In the genomic region with DNA sequence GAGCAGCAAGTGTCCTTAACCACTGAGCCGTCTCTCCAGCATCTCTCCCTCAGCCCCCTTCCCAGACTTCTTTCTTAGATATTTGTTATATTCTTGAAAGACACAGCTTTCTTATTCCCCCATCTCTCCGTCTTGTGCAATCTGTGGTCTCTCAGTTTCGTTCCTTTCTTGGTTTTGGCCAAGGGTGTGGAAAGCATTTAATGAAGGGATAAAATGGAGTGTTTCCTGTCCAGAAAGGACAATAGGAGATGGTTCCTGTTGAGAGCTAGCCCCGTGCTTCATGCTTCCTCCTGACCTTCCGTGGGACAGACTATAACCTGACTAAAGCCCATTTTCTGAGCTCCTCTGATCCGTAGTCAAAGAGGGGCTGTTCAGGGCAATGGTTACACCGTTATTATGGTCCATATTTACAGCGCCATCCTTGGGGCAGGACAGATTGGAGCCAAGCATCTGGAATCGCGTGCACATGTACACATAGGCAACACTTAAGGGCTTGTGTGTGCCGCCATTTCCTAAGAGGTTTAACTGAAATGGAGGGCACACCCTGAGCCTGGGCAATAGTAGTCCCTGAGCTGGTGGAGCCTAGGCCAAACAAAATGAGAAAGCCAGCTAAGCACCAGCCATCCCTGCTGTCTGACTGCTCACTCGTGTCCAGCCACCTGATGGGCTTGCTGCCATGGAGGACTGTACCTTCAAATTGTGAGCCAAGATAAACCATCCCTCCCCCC, we compare ENCODE assay signal across 18 mouse cellular contexts. TPM values are rescaled to one million over a fixed set of nuclear protein-coding genes. Genes with fewer than 3 reads are reported as not detected.
DNase-seq lines count a peak whose midpoint lies in the region; ATAC-seq and TF ChIP-seq lines count a peak whose summit lies in the region.
"Had no signal": no experiment of that assay in that cellular context is flagged by ENCODE, and none has a peak within 500 bp of the region (broad histone marks: within the 10 kb centered on the region; RNA-seq: fewer than 3 reads in every experiment).

No protein-coding gene starts in this region.

- H3K9ac ChIP-seq in forebrain, embryonic 13.5 days: no peak overlapping the region
- H3K9ac ChIP-seq in forebrain, embryonic 12.5 days: no peak overlapping the region
- no peak overlapping the region for H3K9ac ChIP-seq in kidney, embryonic 15.5 days
- H3K9ac ChIP-seq in kidney, embryonic 16.5 days (replicated peaks; ENCODE audit: low read length): no peak overlapping the region
- H3K9ac ChIP-seq in midbrain, embryonic 15.5 days: no peak overlapping the region
- no peak overlapping the region for H3K9ac ChIP-seq in midbrain, embryonic 14.5 days (replicated peaks; ENCODE audit: low read length)
- H3K9ac ChIP-seq in stomach, postnatal 0 days (ENCODE audit: low read length): no peak overlapping the region
- H3K9ac ChIP-seq: embryonic facial prominence, embryonic 13.5 days; liver, embryonic 15.5 days had no signal

- no peak overlapping the region for H3K4me2 ChIP-seq in forebrain, embryonic 13.5 days
- H3K4me2 ChIP-seq in forebrain, embryonic 12.5 days: no peak overlapping the region
- H3K4me2 ChIP-seq in kidney, embryonic 15.5 days: no peak overlapping the region
- H3K4me2 ChIP-seq in kidney, embryonic 16.5 days (replicated peaks; ENCODE audit: low read depth, low read length): no peak overlapping the region
- H3K4me2 ChIP-seq in midbrain, embryonic 15.5 days: no peak overlapping the region
- H3K4me2 ChIP-seq in midbrain, embryonic 14.5 days (ENCODE audit: low read length): no peak overlapping the region
- no peak overlapping the region for H3K4me2 ChIP-seq in stomach, postnatal 0 days (replicated peaks; ENCODE audit: low read depth)
- H3K4me2 ChIP-seq: embryonic facial prominence, embryonic 13.5 days; liver, embryonic 15.5 days had no signal

- DNase-seq in midbrain, embryonic 14.5 days: no peak
- no peak for DNase-seq in stomach, postnatal 0 days (ENCODE audit: low spot score)
- DNase-seq: gastrocnemius, postnatal 10 days; right cerebral cortex, postnatal 25 days; thymus, postnatal 4 days had no signal

- 0 out of 2 replicates have a peak, but pooled peaks cover 5% of the 10 kb centered on the region for H3K4me1 ChIP-seq in forebrain, embryonic 13.5 days
- H3K4me1 ChIP-seq in forebrain, embryonic 12.5 days: no peaks in the 10 kb centered on the region
- H3K4me1 ChIP-seq in kidney, embryonic 15.5 days: 0 out of 2 replicates have a peak, but pooled peaks cover 3% of the 10 kb centered on the region
- no peaks in the 10 kb centered on the region for H3K4me1 ChIP-seq in kidney, embryonic 16.5 days (ENCODE audit: insufficient read depth, low read length)
- no peaks in the 10 kb centered on the region for H3K4me1 ChIP-seq in midbrain, embryonic 15.5 days
- no peaks in the 10 kb centered on the region for H3K4me1 ChIP-seq in midbrain, embryonic 14.5 days (ENCODE audit: control insufficient read depth, insufficient read depth, low read length)
- H3K4me1 ChIP-seq in stomach, postnatal 0 days (replicated peaks; ENCODE audit: control insufficient read depth, insufficient read depth): no peaks in the 10 kb centered on the region
- H3K4me1 ChIP-seq: embryonic facial prominence, embryonic 13.5 days had no signal

- no peak for TF ChIP-seq CTCF in stomach, postnatal 0 days (IDR thresholded peaks at IDR 0.05; ENCODE audit: low read depth)

- H3K36me3 ChIP-seq in forebrain, embryonic 13.5 days (ENCODE audit: poor library complexity, severe bottlenecking): peaks cover 24% of the 10 kb centered on the region
- peaks cover 16% of the 10 kb centered on the region for H3K36me3 ChIP-seq in forebrain, embryonic 12.5 days (replicated peaks)
- peaks cover 24% of the 10 kb centered on the region for H3K36me3 ChIP-seq in kidney, embryonic 15.5 days
- peaks cover 22% of the 10 kb centered on the region for H3K36me3 ChIP-seq in kidney, embryonic 16.5 days (ENCODE audit: insufficient read depth, low read length)
- no peaks in the 10 kb centered on the region; the same call in 1 of the 2 replicates for H3K36me3 ChIP-seq in midbrain, embryonic 15.5 days (replicated peaks)
- H3K36me3 ChIP-seq in midbrain, embryonic 14.5 days (ENCODE audit: control insufficient read depth, insufficient read depth, low read length): peaks cover 36% of the 10 kb centered on the region
- peaks cover 11% of the 10 kb centered on the region for H3K36me3 ChIP-seq in stomach, postnatal 0 days (ENCODE audit: control insufficient read depth, insufficient read depth, low read length)

- peak; percentile 51; the same call in 1 of the 2 replicates for ATAC-seq in forebrain, embryonic 13.5 days
- no peak for ATAC-seq in forebrain, embryonic 12.5 days (ENCODE audit: low FRiP score)
- 0 out of 2 replicates have a peak, but pooled peaks have one; percentile 15 for ATAC-seq in kidney, embryonic 15.5 days (replicated peaks; ENCODE audit: low FRiP score)
- ATAC-seq in kidney, embryonic 16.5 days (ENCODE audit: low FRiP score, low TSS enrichment): no peak
- ATAC-seq in midbrain, embryonic 15.5 days (replicated peaks): 0 out of 2 replicates have a peak, but pooled peaks have one; percentile 19
- ATAC-seq in midbrain, embryonic 14.5 days (ENCODE audit: low FRiP score, low TSS enrichment): no peak
- ATAC-seq in stomach, postnatal 0 days (ENCODE audit: low FRiP score, low TSS enrichment): peak; percentile 22; the same call in 1 of the 2 replicates
- no peak; the same call in 1 of the 2 replicates for ATAC-seq in megakaryocyte-erythroid progenitor cell, adult 5-6 weeks (replicated peaks; ENCODE audit: low FRiP score, low TSS enrichment, poor library complexity, severe bottlenecking)

- no peak overlapping the region for H3K4me3 ChIP-seq in forebrain, embryonic 13.5 days
- H3K4me3 ChIP-seq in forebrain, embryonic 12.5 days (replicated peaks): no peak overlapping the region
- no peak overlapping the region for H3K4me3 ChIP-seq in kidney, embryonic 15.5 days (replicated peaks)
- H3K4me3 ChIP-seq in kidney, embryonic 16.5 days (ENCODE audit: low read length): no peak overlapping the region
- no peak overlapping the region for H3K4me3 ChIP-seq in midbrain, embryonic 15.5 days
- no peak overlapping the region for H3K4me3 ChIP-seq in midbrain, embryonic 14.5 days (replicated peaks; ENCODE audit: low read depth, low read length)
- H3K4me3 ChIP-seq in stomach, postnatal 0 days (ENCODE audit: low read depth, low read length): no peak overlapping the region
- H3K4me3 ChIP-seq: embryonic facial prominence, embryonic 13.5 days; layer of hippocampus, adult 2 months; left cerebral cortex, adult 2 months; liver, embryonic 15.5 days; myocyte had no signal

- 85% methylated on average over 12 of the region's 12 CpGs for WGBS in forebrain, embryonic 13.5 days
- WGBS in forebrain, embryonic 12.5 days: 87% methylated on average over 12 of the region's 12 CpGs
- 76% methylated on average over 12 of the region's 12 CpGs for WGBS in kidney, embryonic 15.5 days
- WGBS in kidney, embryonic 16.5 days: 80% methylated on average over 12 of the region's 12 CpGs
- 82% methylated on average over 12 of the region's 12 CpGs for WGBS in midbrain, embryonic 15.5 days
- WGBS in midbrain, embryonic 14.5 days: 86% methylated on average over 12 of the region's 12 CpGs
- 79% methylated on average over 12 of the region's 12 CpGs for WGBS in stomach, postnatal 0 days

- no peaks in the 10 kb centered on the region for H3K9me3 ChIP-seq in forebrain, embryonic 13.5 days (replicated peaks)
- H3K9me3 ChIP-seq in forebrain, embryonic 12.5 days: no peaks in the 10 kb centered on the region
- no peaks in the 10 kb centered on the region for H3K9me3 ChIP-seq in kidney, embryonic 15.5 days (replicated peaks)
- no peaks in the 10 kb centered on the region for H3K9me3 ChIP-seq in kidney, embryonic 16.5 days (ENCODE audit: low read length)
- no peaks in the 10 kb centered on the region for H3K9me3 ChIP-seq in midbrain, embryonic 15.5 days
- H3K9me3 ChIP-seq in midbrain, embryonic 14.5 days (ENCODE audit: control insufficient read depth, low read length): no peaks in the 10 kb centered on the region
- H3K9me3 ChIP-seq in stomach, postnatal 0 days (ENCODE audit: control insufficient read depth, low read length): no peaks in the 10 kb centered on the region
- H3K9me3 ChIP-seq: liver, embryonic 15.5 days had no signal

- H3K27ac ChIP-seq in forebrain, embryonic 13.5 days: no peak overlapping the region
- no peak overlapping the region for H3K27ac ChIP-seq in forebrain, embryonic 12.5 days
- H3K27ac ChIP-seq in kidney, embryonic 15.5 days: no peak overlapping the region
- H3K27ac ChIP-seq in kidney, embryonic 16.5 days (ENCODE audit: low read length): no peak overlapping the region
- H3K27ac ChIP-seq in midbrain, embryonic 15.5 days: no peak overlapping the region
- H3K27ac ChIP-seq in midbrain, embryonic 14.5 days (replicated peaks; ENCODE audit: low read depth, low read length): no peak overlapping the region
- no peak overlapping the region for H3K27ac ChIP-seq in stomach, postnatal 0 days (replicated peaks)
- H3K27ac ChIP-seq: embryonic facial prominence, embryonic 13.5 days; layer of hippocampus, adult 2 months; left cerebral cortex, adult 2 months; liver, embryonic 15.5 days had no signal

- no peak for TF ChIP-seq EP300 in stomach, postnatal 0 days (optimal IDR thresholded peaks at IDR 0.05)

- H3K27me3 ChIP-seq in forebrain, embryonic 13.5 days: no peaks in the 10 kb centered on the region
- H3K27me3 ChIP-seq in forebrain, embryonic 12.5 days: no peaks in the 10 kb centered on the region
- H3K27me3 ChIP-seq in kidney, embryonic 15.5 days: no peaks in the 10 kb centered on the region
- H3K27me3 ChIP-seq in kidney, embryonic 16.5 days (ENCODE audit: insufficient read depth, low read length): no peaks in the 10 kb centered on the region
- no peaks in the 10 kb centered on the region for H3K27me3 ChIP-seq in midbrain, embryonic 15.5 days (replicated peaks)
- H3K27me3 ChIP-seq in midbrain, embryonic 14.5 days (ENCODE audit: control insufficient read depth, insufficient read depth, low read length): no peaks in the 10 kb centered on the region
- H3K27me3 ChIP-seq in stomach, postnatal 0 days (ENCODE audit: control insufficient read depth, insufficient read depth, low read length): no peaks in the 10 kb centered on the region
- H3K27me3 ChIP-seq: embryonic facial prominence, embryonic 13.5 days; liver, embryonic 15.5 days had no signal

RNA-seq across cellular contexts. Expression of gene Golph3, which starts 47.8 kb away (rescaled TPM):
- polyA plus RNA-seq in forebrain, embryonic 13.5 days (2015; fragmentation: Nextera tagmentation; extraction: Ambion mirVana): 62.4 and 63.8 TPM in 2 replicates
- polyA plus RNA-seq in forebrain, embryonic 12.5 days (2016; fragmentation: Nextera tagmentation; extraction: Ambion mirVana): 85.3 and 88.5 TPM in 2 replicates
- 84.5 and 90.9 TPM in 2 replicates for polyA plus RNA-seq in kidney, embryonic 15.5 days (2015; fragmentation: Nextera tagmentation; extraction: Ambion mirVana)
- 81.5 and 84.7 TPM in 2 replicates for polyA plus RNA-seq in kidney, embryonic 16.5 days (2015; fragmentation: Nextera tagmentation; extraction: Ambion mirVana)
- polyA plus RNA-seq in midbrain, embryonic 15.5 days (2015; fragmentation: Nextera tagmentation; extraction: Ambion mirVana): 62.6 and 64.8 TPM in 2 replicates
- 74.5 and 88.2 TPM in 2 replicates for polyA plus RNA-seq in midbrain, embryonic 14.5 days (2014; fragmentation: Nextera tagmentation; extraction: Ambion mirVana)
- 70.7 and 73.9 TPM in 2 replicates for polyA plus RNA-seq in stomach, postnatal 0 days (2015; fragmentation: Nextera tagmentation; extraction: Ambion mirVana)
- total RNA-seq in megakaryocyte-erythroid progenitor cell, adult 5-6 weeks (2014; fragmentation: Nextera tagmentation): 85.5 and 86.5 TPM in 2 replicates
- 126 and 132 TPM in 2 replicates for total RNA-seq in megakaryocyte-erythroid progenitor cell, adult 5-6 weeks (2017)

RNA-seq across cellular contexts. Expression of gene 1810049J17Rik, which starts 48.2 kb away (rescaled TPM):
- polyA plus RNA-seq in forebrain, embryonic 13.5 days (2015; fragmentation: Nextera tagmentation; extraction: Ambion mirVana): 0.81 TPM in 1 of 2 replicates, not detected in the other
- polyA plus RNA-seq in forebrain, embryonic 12.5 days (2016; fragmentation: Nextera tagmentation; extraction: Ambion mirVana): 1.1 TPM in 1 of 2 replicates, not detected in the other
- 1.2 TPM in 1 of 2 replicates, not detected in the other for polyA plus RNA-seq in kidney, embryonic 15.5 days (2015; fragmentation: Nextera tagmentation; extraction: Ambion mirVana)
- polyA plus RNA-seq in kidney, embryonic 16.5 days (2015; fragmentation: Nextera tagmentation; extraction: Ambion mirVana): 0.71 and 0.72 TPM in 2 replicates
- polyA plus RNA-seq in midbrain, embryonic 15.5 days (2015; fragmentation: Nextera tagmentation; extraction: Ambion mirVana): 1.1 TPM in 2 replicates
- polyA plus RNA-seq in midbrain, embryonic 14.5 days (2014; fragmentation: Nextera tagmentation; extraction: Ambion mirVana): 1.6 and 1.7 TPM in 2 replicates
- polyA plus RNA-seq in stomach, postnatal 0 days (2015; fragmentation: Nextera tagmentation; extraction: Ambion mirVana): 2.0 and 3.9 TPM in 2 replicates
- total RNA-seq in megakaryocyte-erythroid progenitor cell, adult 5-6 weeks (2014; fragmentation: Nextera tagmentation): not detected in 2 replicates
- 1.0 TPM in 1 of 2 replicates, not detected in the other for total RNA-seq in megakaryocyte-erythroid progenitor cell, adult 5-6 weeks (2017)
- total RNA-seq: gastrocnemius, postnatal 10 days had no signal
- polyA plus RNA-seq: cortical plate, adult 2 months; embryonic facial prominence, embryonic 13.5 days; inflammation-experienced regulatory T-cells, adult 6 months had no signal

Comparison
In these comparisons a context has a peak if more than half of its experiments do, and no peak if none do; other contexts are left out.
1. ATAC-seq: peak in forebrain, embryonic 13.5 days (single experiment), kidney, embryonic 15.5 days (single experiment), midbrain, embryonic 15.5 days (single experiment) and stomach, postnatal 0 days (single experiment); none in forebrain, embryonic 12.5 days (single experiment), kidney, embryonic 16.5 days (single experiment), midbrain, embryonic 14.5 days (single experiment) and megakaryocyte-erythroid progenitor cell, adult 5-6 weeks (single experiment).